Mouse (Mus musculus) A20 (cell line): ENCODE results near the gene Cdc42bpb.

ENCODE experiments used
- DNase-seq: peaks from one replicate; pipeline ENCODE4 v3.0.0-alpha.2; 2011; ENCODE audit warnings: low read depth, low spot score

The Cdc42bpb gene

DNA sequence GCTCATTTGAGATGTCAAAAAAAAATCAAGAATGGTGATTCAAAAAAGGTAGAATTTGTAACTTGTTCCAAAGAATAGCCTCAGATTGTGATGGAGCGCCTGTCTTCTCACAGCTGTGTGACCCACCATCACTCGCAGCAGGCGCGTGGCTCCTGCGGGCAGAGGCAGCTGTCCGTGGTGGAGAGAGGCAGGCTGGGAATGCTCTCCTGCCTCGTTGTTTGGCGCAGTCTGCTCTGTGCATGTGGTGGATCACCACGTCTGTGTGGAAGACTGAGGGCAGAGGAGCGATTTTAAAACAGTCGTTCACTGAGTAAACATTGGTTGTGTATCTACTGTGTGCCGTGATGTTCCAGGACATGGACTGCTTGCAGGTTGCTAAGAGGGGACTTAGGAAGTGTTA lies 133.8 kb downstream of the Cdc42bpb start:
- no peak for DNase-seq
